Comparison of ENCODE assay signal across 11 mouse cellular contexts in genomic region chr1:180966542-180966941, GRCm38 (mm10). TPM values are rescaled to one million over a fixed set of nuclear protein-coding genes. Genes with fewer than 3 reads are reported as not detected.
A peak's percentile ranks its signal among the peaks of the same experiment; 100 is the strongest.
DNase-seq lines count a peak whose midpoint lies in the region; ATAC-seq lines count a peak whose summit lies in the region.
"Had no signal": no experiment of that assay in that cellular context is flagged by ENCODE, and none has a peak within 500 bp of the region (broad histone marks: within the 10 kb centered on the region; RNA-seq: fewer than 3 reads in every experiment).

No protein-coding gene starts in this region.

- no peak for ATAC-seq in erythroblast, adult 5-6 weeks (replicated peaks; ENCODE audit: low FRiP score, poor library complexity, severe bottlenecking)
- ATAC-seq in liver, embryonic 11.5 days (replicated peaks; ENCODE audit: low FRiP score): no peak
- ATAC-seq: midbrain, embryonic 16.5 days had no signal

- H3K4me3 ChIP-seq in liver, embryonic 11.5 days (ENCODE audit: low read depth, low read length): no peak overlapping the region

- peak; percentile 73 for DNase-seq in gastrocnemius, adult 18-20 months (ENCODE audit: low spot score)
- DNase-seq in gastrocnemius, postnatal 10 days: no peak
- peak; percentile 73 for DNase-seq in 3134 (ENCODE audit: extremely low read depth, insufficient read length, low spot score)
- DNase-seq in adrenal gland, postnatal 10 days: peak; percentile 57
- DNase-seq in heart, postnatal 14 days: peak; percentile 43 to 66
- no peak for DNase-seq in thymus, postnatal 10 days (ENCODE audit: low spot score in 2 of 2)
- DNase-seq in liver, embryonic 11.5 days (ENCODE audit: low spot score): no peak
- DNase-seq: cerebellum, adult 18-20 months had no signal

- no peak overlapping the region for H3K4me2 ChIP-seq in liver, embryonic 11.5 days
- H3K4me2 ChIP-seq: hindbrain, embryonic 14.5 days had no signal

- WGBS in liver, embryonic 11.5 days: 62% methylated on average over 3 of the region's 3 CpGs

- H3K9ac ChIP-seq in liver, embryonic 11.5 days (ENCODE audit: low read depth, low read length): no peak overlapping the region
- H3K9ac ChIP-seq: hindbrain, embryonic 14.5 days had no signal

- intact Hi-C loops in heart, postnatal 14 days (cut with DNase I): no loop called here

- H3K36me3 ChIP-seq in liver, embryonic 11.5 days (ENCODE audit: control insufficient read depth, insufficient read depth, low read length): peaks cover 5% of the 10 kb centered on the region; the same call in 1 of the 2 replicates

- H3K27me3 ChIP-seq in liver, embryonic 11.5 days (replicated peaks; ENCODE audit: control insufficient read depth, insufficient read depth, low read length): no peaks in the 10 kb centered on the region

- H3K4me1 ChIP-seq in liver, embryonic 11.5 days (replicated peaks; ENCODE audit: control insufficient read depth, insufficient read depth, low read length): no peaks in the 10 kb centered on the region

- no peaks in the 10 kb centered on the region for H3K9me3 ChIP-seq in liver, embryonic 11.5 days (ENCODE audit: control insufficient read depth, low read length)

- no peak overlapping the region for H3K27ac ChIP-seq in liver, embryonic 11.5 days (ENCODE audit: low read depth, low read length)
- H3K27ac ChIP-seq: hindbrain, embryonic 14.5 days had no signal

RNA-seq across cellular contexts. Expression of gene Tmem63a, which starts 24.4 kb away (rescaled TPM):
- 10 to 100 TPM; 14.5 to 15.6 TPM for total RNA-seq in gastrocnemius, adult 18-20 months (2021)
- total RNA-seq in gastrocnemius, postnatal 10 days (2021): 10 to 100 TPM; 13.2 to 16.2 TPM
- 10 to 100 TPM; 24.7 to 27.3 TPM for total RNA-seq in adrenal gland, postnatal 10 days (2021)
- 10 to 100 TPM; 14.9 to 15.3 TPM for total RNA-seq in heart, postnatal 14 days (2021)
- 8.5 and 13.8 TPM in 2 replicates for total RNA-seq in erythroblast, adult 5-6 weeks (2015; ENCODE audit: low replicate concordance)
- 6.6 and 13.1 TPM in 2 replicates for total RNA-seq in erythroblast, adult 5-6 weeks (2017; ENCODE audit: low replicate concordance)
- 7.8 and 8.3 TPM in 2 replicates for polyA plus RNA-seq in liver, embryonic 11.5 days (2014; fragmentation: Nextera tagmentation; extraction: Ambion mirVana)

RNA-seq across cellular contexts. Expression of gene Lefty1, which starts 31.7 kb away (rescaled TPM):
- under 1 TPM; 0.23 to 0.26 TPM for total RNA-seq in gastrocnemius, adult 18-20 months (2021)
- 1 to 10 TPM in 1 of 2 experiments, under 1 TPM in 1; 0.59 to 1.2 TPM for total RNA-seq in gastrocnemius, postnatal 10 days (2021)
- under 1 TPM; 0.63 to 0.79 TPM for total RNA-seq in adrenal gland, postnatal 10 days (2021)
- total RNA-seq in heart, postnatal 14 days (2021): under 1 TPM; 0.66 to 0.81 TPM
- total RNA-seq in erythroblast, adult 5-6 weeks (2015; ENCODE audit: low replicate concordance): not detected in 2 replicates
- total RNA-seq in erythroblast, adult 5-6 weeks (2017; ENCODE audit: low replicate concordance): not detected in 2 replicates
- polyA plus RNA-seq in liver, embryonic 11.5 days (2014; fragmentation: Nextera tagmentation; extraction: Ambion mirVana): 7.3 and 9.5 TPM in 2 replicates
- polyA plus RNA-seq: midbrain, embryonic 16.5 days had no signal

RNA-seq across cellular contexts. Expression of gene Ephx1, which starts 54.2 kb away (rescaled TPM):
- total RNA-seq in gastrocnemius, adult 18-20 months (2021): 10 to 100 TPM; 13.0 to 16.0 TPM
- 10 to 100 TPM; 15.8 to 17.6 TPM for total RNA-seq in gastrocnemius, postnatal 10 days (2021)
- total RNA-seq in adrenal gland, postnatal 10 days (2021): 10 to 100 TPM; 61.5 to 67.2 TPM
- total RNA-seq in heart, postnatal 14 days (2021): 10 to 100 TPM; 20.7 to 25.9 TPM
- total RNA-seq in erythroblast, adult 5-6 weeks (2015; ENCODE audit: low replicate concordance): 6.1 and 12.5 TPM in 2 replicates
- total RNA-seq in erythroblast, adult 5-6 weeks (2017; ENCODE audit: low replicate concordance): 3.3 TPM in 1 of 2 replicates, not detected in the other
- polyA plus RNA-seq in liver, embryonic 11.5 days (2014; fragmentation: Nextera tagmentation; extraction: Ambion mirVana): 1.6 and 1.7 TPM in 2 replicates

Comparison
In these comparisons a context has a peak if more than half of its experiments do, and no peak if none do; other contexts are left out.
1. DNase-seq: peak in gastrocnemius, adult 18-20 months (single experiment), 3134 (single experiment), adrenal gland, postnatal 10 days (single experiment) and heart, postnatal 14 days (2 of 2); none in gastrocnemius, postnatal 10 days (single experiment), thymus, postnatal 10 days (0 of 2) and liver, embryonic 11.5 days (single experiment).